Mouse (Mus musculus) megakaryocyte, adult 5-6 weeks (primary cell): Measurements from ENCODE around the gene Synj2bp. TPM values are rescaled to one million over a fixed set of nuclear protein-coding genes. Genes with fewer than 3 reads are reported as not detected.
A peak's percentile ranks its signal among the peaks of the same experiment; 100 is the strongest.
"Not testable (repeated sequence)": the region's sequence is repeated elsewhere in the genome, so short reads cannot be mapped to it uniquely, and the experiment has no call there.

ENCODE experiments used
- ATAC-seq: 2 replicates; pipeline ENCODE4 v1.8.0; 2016; ENCODE audit warnings: mild to moderate bottlenecking, inconsistent platforms; ENCODE audit not compliant: poor library complexity, severe bottlenecking
- total RNA-seq, 2 experiments: library from RNA; stranded (forward) in 1 of 2; stranded (reverse) in 1 of 2; fragments of 153-499, 151-499 nt in 1 of 2; fragments of 221-1000, 200-1000 nt in 1 of 2; gene quantifications; 2 replicates each; pipeline versions ENCODE4 v1.2.3 to v1.2.4; 2015 to 2017

The Synj2bp gene
- total RNA-seq (2015) (22.8 and 23.5 TPM in 2 replicates), total RNA-seq (2017) (30.8 and 34.1 TPM in 2 replicates)

DNA sequence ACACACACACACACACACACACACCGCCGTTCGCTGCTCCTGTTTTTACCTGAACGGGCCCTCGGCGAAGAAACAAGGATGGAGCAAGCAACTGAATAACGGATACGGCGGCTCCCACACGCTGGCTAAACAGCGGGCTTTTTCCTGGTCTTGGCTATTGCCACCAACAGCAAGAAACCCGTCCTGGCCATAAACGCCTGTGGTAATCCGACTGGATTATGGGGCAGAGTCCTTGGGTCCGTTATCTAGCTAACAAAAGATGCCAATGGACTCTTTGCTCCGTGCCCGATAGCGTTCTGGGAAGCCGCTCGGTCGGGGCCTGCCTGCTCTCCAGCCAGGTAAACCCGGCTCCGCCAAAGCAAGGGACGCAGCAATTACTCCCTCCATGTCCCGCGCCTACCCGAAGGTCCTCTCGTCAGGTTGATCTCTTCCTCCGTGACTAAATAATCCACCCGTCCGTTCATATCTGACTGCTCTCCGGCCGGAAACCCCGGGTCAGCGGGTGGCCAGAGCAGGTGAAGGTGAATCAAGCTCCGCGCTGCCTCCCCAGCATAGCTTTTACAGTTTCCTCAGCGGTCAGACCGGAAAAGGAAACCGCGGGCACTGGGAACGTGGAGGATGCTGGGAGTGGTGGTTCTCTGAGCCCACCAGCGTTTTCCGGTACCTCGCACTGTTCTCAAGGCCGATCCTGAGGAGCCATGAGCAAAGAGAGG is at the start of gene Synj2bp, which contains the start of gene Gm20498:
TSS of gene Synj2bp (minus strand) at position 596 of the 713 bp plus-strand sequence.
TSS of gene Gm20498 (minus strand) at position 590 of the 713 bp plus-strand sequence.
- ATAC-seq, result peak; percentile 96

- ATAC-seq, result no peak
Observed at GRCm38 (mm10) chr12:81568374-81568773, 35.7 kb upstream of the Synj2bp start, which contains the start of gene Adam21. Adam21 (minus strand) TSS chr12:81568474.

GRCm38 (mm10) chr12:81567931-81568330 is 35.2 kb upstream of the Synj2bp start:
- no peak for ATAC-seq

- ATAC-seq, result no peak
Observed at GRCm38 (mm10) chr12:81564173-81564572, 31.5 kb upstream of the Synj2bp start.

DNA sequence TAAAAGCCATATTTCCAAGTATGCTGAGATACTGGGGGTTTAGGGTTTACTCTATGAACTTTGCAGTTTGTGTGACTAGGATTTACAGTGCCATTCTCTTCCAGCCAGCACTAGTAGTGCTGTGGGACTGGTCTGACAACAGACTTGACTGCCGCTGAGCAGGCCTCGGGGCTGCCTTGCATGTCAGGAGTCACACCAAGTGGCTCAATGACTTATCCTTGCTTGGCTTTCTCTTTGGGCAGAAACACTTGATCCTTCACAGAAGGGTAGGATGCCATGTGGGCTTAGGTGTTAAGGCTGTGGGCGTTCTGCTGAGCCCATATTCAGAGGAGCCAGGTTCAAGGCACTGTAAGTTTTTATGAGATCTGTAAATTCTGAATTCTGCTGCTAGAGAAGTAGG is 16.6 kb upstream of the Synj2bp start:
- ATAC-seq, result no peak

GRCm38 (mm10) chr12:81547163-81547562 is 14.5 kb upstream of the Synj2bp start:
- ATAC-seq, result no peak

DNA sequence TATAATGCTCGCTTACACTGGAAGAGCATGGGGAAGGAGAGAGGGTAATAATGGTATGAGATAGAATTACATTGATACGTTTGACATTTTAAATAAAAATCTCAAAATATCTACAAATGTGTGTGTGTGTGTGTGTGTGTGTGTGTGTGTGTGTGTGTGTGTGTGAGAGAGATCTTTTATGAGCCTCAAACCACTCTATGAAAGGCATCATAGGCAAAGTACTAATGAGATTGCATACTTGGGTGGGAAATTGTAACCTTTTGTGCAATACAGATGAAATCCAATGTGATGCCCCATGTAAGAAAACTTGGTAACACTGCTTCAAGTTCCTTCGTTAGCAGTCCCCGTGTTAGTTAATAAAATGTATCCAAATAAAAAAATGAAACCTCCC is 313 bp upstream of the Synj2bp start:
- no peak for ATAC-seq

- ATAC-seq, result not testable (repeated sequence)
Observed at GRCm38 (mm10) chr12:81530587-81530986, 2.1 kb downstream of the Synj2bp start.

- ATAC-seq, result not testable (repeated sequence)
Observed at GRCm38 (mm10) chr12:81496906-81497305, 35.8 kb downstream of the Synj2bp start.

- ATAC-seq, result no peak
Observed at GRCm38 (mm10) chr12:81490491-81490890, 42.2 kb downstream of the Synj2bp start.

DNA sequence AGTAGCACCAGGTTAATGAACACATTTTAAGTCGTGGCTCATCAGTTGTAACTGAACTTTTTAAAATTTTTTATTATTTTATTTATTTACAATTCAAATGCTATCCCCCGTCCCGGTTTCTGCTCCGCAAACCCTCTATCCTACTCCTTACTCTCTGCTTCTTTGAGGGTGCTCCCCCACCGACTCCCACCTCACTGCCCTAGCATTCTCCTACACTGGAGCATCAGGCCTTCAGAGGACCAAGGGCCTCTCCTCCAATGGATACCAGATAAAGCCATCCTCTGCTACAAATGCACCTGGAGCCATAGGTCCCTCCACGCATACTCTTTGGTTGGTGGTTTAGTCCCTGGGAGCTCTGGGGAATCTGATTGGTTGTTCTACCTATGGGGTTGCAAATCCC is 47.4 kb downstream of the Synj2bp start:
- no peak for ATAC-seq

GRCm38 (mm10) chr12:81484727-81485191 is 48.0 kb downstream of the Synj2bp start, which contains the start of gene Cox16:
Cox16 (minus strand) TSS chr12:81485127.
- ATAC-seq, result peak; percentile 98

DNA sequence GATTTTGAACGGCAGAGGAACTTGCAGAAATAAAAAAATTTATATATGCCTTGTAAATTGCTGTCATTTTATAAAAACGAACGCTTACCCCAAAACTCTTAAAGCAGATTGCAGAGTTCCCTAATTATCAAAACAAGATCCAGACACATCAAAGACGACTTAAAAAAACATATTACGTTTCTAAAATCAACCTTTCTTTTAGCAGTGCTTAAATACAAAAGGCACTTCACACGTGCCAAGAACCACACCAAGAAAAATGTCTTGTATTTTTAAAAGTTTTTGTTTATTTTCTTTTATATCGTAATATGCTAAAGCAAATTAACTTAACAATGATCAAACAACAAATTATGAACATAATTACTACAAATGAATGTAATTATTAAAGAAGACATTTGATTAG is 48.5 kb downstream of the Synj2bp start:
- ATAC-seq, result no peak

DNA sequence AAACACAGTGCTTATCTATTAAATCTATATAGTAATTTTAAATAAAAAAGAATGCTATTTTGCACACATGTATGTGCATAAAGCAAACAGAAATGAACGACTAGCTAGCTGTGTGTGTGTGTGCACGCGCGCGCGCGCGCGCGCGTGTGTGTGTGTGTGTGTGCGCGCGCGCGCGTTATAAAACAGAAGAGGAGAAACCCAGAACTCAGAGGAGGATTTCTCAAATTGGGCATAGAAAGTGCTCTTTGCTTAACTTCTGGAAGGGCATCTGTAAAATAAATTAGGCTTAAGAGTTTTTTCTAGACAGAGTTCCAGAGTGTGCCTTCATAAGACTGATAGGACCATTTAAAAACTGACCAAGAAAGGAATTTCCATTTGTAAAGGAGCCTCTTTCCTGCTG is 49.1 kb downstream of the Synj2bp start:
- ATAC-seq, result no peak

DNA sequence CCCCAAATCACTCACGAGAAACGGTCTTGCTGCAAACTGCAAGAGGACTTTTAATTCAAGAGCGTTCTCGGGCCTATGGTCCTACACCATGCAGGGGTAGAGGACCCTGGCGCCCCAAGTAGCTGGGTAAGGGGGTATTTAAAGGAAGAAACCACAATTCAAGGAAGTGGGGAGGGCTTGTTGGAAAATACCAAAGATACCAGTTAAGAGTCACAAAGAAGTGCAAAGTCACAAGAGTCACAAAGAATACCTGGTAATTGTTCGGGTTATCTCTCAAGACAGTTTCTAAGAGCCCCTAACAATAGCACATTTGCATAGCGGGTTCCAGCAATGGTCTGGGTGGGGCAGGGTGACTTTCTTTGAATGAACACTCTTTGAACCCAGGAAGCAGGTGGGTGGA is 73.7 kb downstream of the Synj2bp start:
- ATAC-seq, result not testable (repeated sequence)

Other genes with a start within 250 kb of the Synj2bp start
- gene Slc8a3, start 199.7 kb downstream of the Synj2bp start, total RNA-seq (2015), result not detected in 2 replicates
- gene Slc8a3, start 199.7 kb downstream of the Synj2bp start, total RNA-seq (2017), result not detected in 2 replicates
- gene Gm4787, start 153.4 kb downstream of the Synj2bp start, total RNA-seq (2015), result 0.54 and 0.62 TPM in 2 replicates
- 0.18 and 0.41 TPM in 2 replicates for gene Gm4787, start 153.4 kb downstream of the Synj2bp start, total RNA-seq (2017)
- gene Adam4, start 111.0 kb downstream of the Synj2bp start, total RNA-seq (2015), result 1.1 and 1.4 TPM in 2 replicates
- gene Adam4, start 111.0 kb downstream of the Synj2bp start, total RNA-seq (2017), result 0.28 and 0.48 TPM in 2 replicates
- gene Cox16, start 47.8 kb downstream of the Synj2bp start, total RNA-seq (2015), result 118 and 132 TPM in 2 replicates
- 90.5 and 97.7 TPM in 2 replicates for gene Cox16, start 47.8 kb downstream of the Synj2bp start, total RNA-seq (2017)
- gene Gm20498, start within 50 bp of the Synj2bp start, total RNA-seq (2015), result 3.2 and 6.1 TPM in 2 replicates
- 33.4 and 44.2 TPM in 2 replicates for gene Gm20498, start within 50 bp of the Synj2bp start, total RNA-seq (2017)
- gene Adam21, start 35.6 kb upstream of the Synj2bp start, total RNA-seq (2015), result 0.14 TPM in 1 of 2 replicates, not detected in the other
- 0.16 TPM in 1 of 2 replicates, not detected in the other for gene Adam21, start 35.6 kb upstream of the Synj2bp start, total RNA-seq (2017)
- gene Med6, start 62.1 kb upstream of the Synj2bp start, total RNA-seq (2015), result 42.1 and 45.7 TPM in 2 replicates
- gene Med6, start 62.1 kb upstream of the Synj2bp start, total RNA-seq (2017), result 81.4 and 91.0 TPM in 2 replicates
- 0.31 TPM in 1 of 2 replicates, not detected in the other for gene Ttc9, start 98.3 kb upstream of the Synj2bp start, total RNA-seq (2015)
- not detected in 2 replicates for gene Ttc9, start 98.3 kb upstream of the Synj2bp start, total RNA-seq (2017)
- 4.6 TPM in 2 replicates for gene Map3k9, start 248.3 kb upstream of the Synj2bp start, total RNA-seq (2015)
- 6.3 and 11.0 TPM in 2 replicates for gene Map3k9, start 248.3 kb upstream of the Synj2bp start, total RNA-seq (2017)